Mouse (Mus musculus) liver, embryonic 16.5 days (tissue): Measurements from ENCODE around the gene Atp1a3. TPM values are rescaled to one million over a fixed set of nuclear protein-coding genes. Genes with fewer than 3 reads are reported as not detected.
"Not testable (repeated sequence)": the region's sequence is repeated elsewhere in the genome, so short reads cannot be mapped to it uniquely, and the experiment has no call there.

Source experiments
- ATAC-seq: fragments of 200-750 bp; cut with Nextera tagmentation; 2 replicates; pipeline ENCODE4 v1.8.0; 2017; ENCODE audit warnings: low read depth, mild to moderate bottlenecking, moderate number of reproducible peaks, moderate library complexity
- H3K27ac ChIP-seq: fragments of 300-500 bp; sonication (generic); 2 replicates; pipeline ENCODE4 v1.5.1; 2014; ENCODE audit warnings: mild to moderate bottlenecking, low read length
- H3K27me3 ChIP-seq: fragments of 300-500 bp; sonication (generic); 2 replicates; pipeline ENCODE4 v1.6.1; 2014; ENCODE audit warnings: low read depth, low read length, mixed read lengths; ENCODE audit not compliant: control insufficient read depth, insufficient read depth
- H3K36me3 ChIP-seq: fragments of 300-500 bp; sonication (generic); 2 replicates; pipeline ENCODE4 v1.6.1; 2014; ENCODE audit warnings: mild to moderate bottlenecking; ENCODE audit not compliant: control insufficient read depth, insufficient read depth
- H3K4me1 ChIP-seq: fragments of 300-500 bp; sonication (generic); 2 replicates; pipeline ENCODE4 v1.6.1; 2014; ENCODE audit warnings: low read depth, low read length, mixed read lengths; ENCODE audit not compliant: control insufficient read depth
- H3K4me2 ChIP-seq: fragments of 300-500 bp; sonication (generic); 2 replicates; pipeline ENCODE4 v1.6.1; 2014; ENCODE audit warnings: low read depth, low read length, mixed read lengths
- H3K4me3 ChIP-seq: fragments of 300-500 bp; sonication (generic); 2 replicates; pipeline ENCODE4 v1.5.1; 2014; ENCODE audit warnings: low read depth, mild to moderate bottlenecking, low read length
- H3K9ac ChIP-seq: fragments of 300-500 bp; sonication (generic); 2 replicates; pipeline ENCODE4 v1.6.1; 2014; ENCODE audit warnings: low read depth, low read length
- H3K9me3 ChIP-seq: fragments of 300-500 bp; sonication (generic); replicated peaks from 2 replicates; pipeline ENCODE4 v1.6.1; 2016; ENCODE audit warnings: low read length; ENCODE audit not compliant: control insufficient read depth
- WGBS: fragments of 180-500 bp; shearing (Covaris S2); extraction: QIAGEN DNeasy Blood & Tissue Kit; methylation state at CpG from one replicate; pipeline ENCODE4 v1.1.7; 2014; ENCODE audit not compliant: insufficient replicate concordance; 5-methylcytosine and 5-hydroxymethylcytosine counted together
- polyA plus RNA-seq: library from polyadenylated mRNA; unstranded; fragments of >200 nt; fragmentation: Nextera tagmentation; extraction: Ambion mirVana; gene quantifications from 2 replicates; pipeline ENCODE4 v1.2.1, GENCODE M21; 2015

Gene Atp1a3
- 0.95 and 1.1 TPM in 2 replicates for polyA plus RNA-seq

DNA sequence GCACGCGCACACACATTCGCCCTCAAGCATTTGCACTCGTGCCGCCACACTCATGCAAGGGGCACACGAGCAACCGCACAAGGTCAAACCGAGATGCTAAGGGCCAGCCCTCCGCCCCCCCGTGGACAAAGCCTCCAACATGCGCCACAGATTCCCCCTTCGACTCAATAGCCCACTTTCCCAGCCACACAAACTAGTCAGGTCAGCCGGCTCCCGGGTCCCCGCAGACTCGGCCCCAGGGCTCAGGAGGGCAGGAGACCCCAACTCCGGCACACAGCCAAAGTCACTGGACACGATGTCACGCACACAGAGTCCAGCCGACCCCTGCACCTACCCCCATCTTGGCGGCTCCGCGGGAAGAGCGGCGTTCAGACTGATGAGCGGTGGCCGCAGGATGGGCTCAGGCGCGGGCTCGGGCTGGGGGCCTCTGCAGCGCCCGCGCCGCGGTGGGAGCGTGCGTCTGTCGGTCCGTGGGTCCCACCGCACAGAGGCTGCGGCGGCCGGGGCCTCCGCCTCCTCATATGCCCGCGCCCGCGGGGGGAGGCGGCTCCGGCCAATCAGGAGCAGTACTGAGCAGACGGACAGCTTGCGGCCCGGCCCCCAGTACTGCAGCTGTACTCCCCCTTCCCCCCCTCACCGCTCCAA lies at the start of gene Atp1a3:
Atp1a3 (minus strand) TSS at position 538 of the 645 bp plus-strand sequence.
- Histone ChIP-seq H3K27ac (no peak within 1 kb of the TSS), H3K9ac (no peak within 1 kb of the TSS), H3K4me1 (no peaks in the 10 kb centered on the region; the same call in 1 of the 2 replicates), H3K36me3 (no peaks in the 10 kb centered on the region), H3K27me3 (peaks cover 63% of the 10 kb centered on the region), H3K4me3 (peak within 1 kb of the TSS; percentile 39), H3K9me3 (no peaks in the 10 kb centered on the region), H3K4me2 (peak within 1 kb of the TSS; percentile 41; the same call in 1 of the 2 replicates)
- no peak; the same call in 1 of the 2 replicates for ATAC-seq
- WGBS, result 4% methylated on average over 49 of the region's 54 CpGs

DNA sequence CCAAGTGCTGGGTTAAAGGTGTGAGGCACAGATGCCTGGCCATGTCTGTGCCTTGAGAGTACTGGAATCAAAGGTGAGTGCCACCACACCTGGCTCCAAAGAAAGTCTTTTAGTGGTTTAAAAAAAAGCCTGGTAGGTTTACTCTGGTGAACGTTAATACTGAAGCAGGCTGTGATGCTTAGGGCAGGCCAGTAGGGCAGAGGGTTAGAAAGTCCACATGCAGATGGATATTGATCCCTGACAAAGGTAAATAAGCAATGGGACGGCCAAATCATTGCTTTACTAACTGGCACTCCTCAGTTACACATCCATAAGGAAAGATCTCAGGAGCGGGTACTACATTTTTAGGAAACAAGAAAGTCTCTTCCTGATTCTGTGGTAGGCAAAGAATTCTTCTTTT lies 46.8 kb upstream of the Atp1a3 start:
- Histone ChIP-seq H3K9ac (no peak overlapping the region), H3K27me3 (no peaks in the 10 kb centered on the region), H3K4me2 (peak overlapping the region; percentile 15; the same call in 1 of the 2 replicates), H3K27ac (peak overlapping the region; percentile 78), H3K4me1 (no peaks in the 10 kb centered on the region), H3K4me3 (no peak overlapping the region), H3K9me3 (no peaks in the 10 kb centered on the region), H3K36me3 (no peaks in the 10 kb centered on the region)
- peak; percentile 79 for ATAC-seq
- WGBS, result 49% methylated on average over 3 of the region's 3 CpGs

DNA sequence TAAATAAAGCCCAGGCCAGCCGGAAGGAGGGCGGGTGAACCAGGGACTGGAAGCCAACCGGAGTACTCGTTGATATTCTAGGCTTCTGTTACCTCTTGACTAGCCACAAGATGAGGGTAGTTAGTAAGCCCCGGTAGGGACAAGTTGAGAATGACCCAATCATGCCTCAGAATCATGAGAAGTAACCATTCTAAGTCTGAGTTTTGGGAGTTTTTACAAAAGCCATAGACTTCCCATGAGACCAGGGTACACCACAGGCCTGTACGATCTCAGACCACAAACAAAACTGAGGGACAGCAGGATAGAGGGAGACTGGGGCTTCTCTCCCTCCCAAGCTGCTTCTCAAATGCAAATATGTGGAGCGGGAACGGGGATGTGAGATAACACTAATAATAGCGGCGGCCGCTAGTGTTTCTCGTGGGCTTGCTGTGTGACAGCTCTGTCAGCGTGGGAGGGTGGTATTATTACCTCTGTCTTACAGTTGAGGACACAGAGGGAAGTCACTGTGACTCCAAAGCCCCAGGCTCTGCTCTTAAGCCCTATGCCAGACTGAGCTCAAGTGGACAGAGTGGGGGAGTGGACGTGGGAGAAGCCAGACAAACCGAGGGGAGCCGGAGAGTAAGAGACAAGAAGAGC lies 43.7 kb upstream of the Atp1a3 start:
- ATAC-seq, result no peak
- Histone ChIP-seq H3K4me3 (no peak overlapping the region), H3K4me2 (no peak overlapping the region), H3K27ac (no peak overlapping the region), H3K9me3 (no peaks in the 10 kb centered on the region), H3K27me3 (no peaks in the 10 kb centered on the region), H3K36me3 (no peaks in the 10 kb centered on the region), H3K9ac (no peak overlapping the region), H3K4me1 (no peaks in the 10 kb centered on the region)
- WGBS, result 67% methylated on average over 16 of the region's 16 CpGs

DNA sequence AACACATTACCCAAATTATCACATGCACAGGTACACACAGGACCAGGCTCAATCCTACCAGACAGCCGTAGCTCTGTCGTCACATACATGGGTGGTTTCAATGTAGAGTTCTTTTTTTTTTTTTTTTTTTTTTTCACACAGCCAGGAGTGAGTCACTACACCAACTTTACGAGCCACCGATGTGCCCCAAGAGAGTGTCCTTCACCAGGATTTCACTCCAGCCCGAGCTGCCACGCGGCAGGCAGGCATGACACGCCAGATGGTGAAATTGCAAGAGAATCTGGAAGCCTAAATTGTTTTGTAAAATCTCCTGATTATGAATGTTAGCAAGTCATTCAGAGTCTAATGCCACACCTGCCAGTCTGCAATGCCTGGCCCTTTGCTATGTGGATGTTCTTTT lies 41.6 kb upstream of the Atp1a3 start:
- Histone ChIP-seq H3K9ac (no peak overlapping the region), H3K27ac (no peak overlapping the region), H3K36me3 (no peaks in the 10 kb centered on the region), H3K4me3 (no peak overlapping the region), H3K4me1 (no peaks in the 10 kb centered on the region), H3K27me3 (no peaks in the 10 kb centered on the region), H3K4me2 (no peak overlapping the region), H3K9me3 (no peaks in the 10 kb centered on the region)
- ATAC-seq, result no peak
- WGBS, result 74% methylated on average over 8 of the region's 8 CpGs

DNA sequence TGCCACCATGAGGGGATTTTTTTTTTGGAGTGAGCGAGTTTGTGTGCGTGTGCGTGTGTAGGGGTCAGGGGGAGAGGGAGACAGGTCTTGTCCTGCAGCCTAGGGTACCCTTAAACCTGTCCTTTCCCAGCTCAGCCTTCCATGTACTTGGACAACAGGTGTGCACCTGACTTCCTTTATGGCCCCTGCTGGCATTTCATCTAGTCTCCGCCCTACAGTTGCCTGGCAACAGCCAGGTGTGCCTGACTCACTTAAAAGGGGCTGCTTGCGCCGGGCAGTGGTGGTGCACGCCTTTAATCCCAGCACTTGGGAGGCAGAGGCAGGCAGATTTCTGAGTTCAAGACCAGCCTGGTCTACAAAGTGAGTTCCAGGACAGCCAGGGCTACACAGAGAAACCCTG lies 38.8 kb upstream of the Atp1a3 start:
- H3K4me1 ChIP-seq, H3K4me2 ChIP-seq, H3K9me3 ChIP-seq, H3K4me3 ChIP-seq, H3K27me3 ChIP-seq, H3K36me3 ChIP-seq, ATAC-seq, H3K27ac ChIP-seq, H3K9ac ChIP-seq: not testable (repeated sequence)
- WGBS, result 81% methylated on average over 7 of the region's 7 CpGs

DNA sequence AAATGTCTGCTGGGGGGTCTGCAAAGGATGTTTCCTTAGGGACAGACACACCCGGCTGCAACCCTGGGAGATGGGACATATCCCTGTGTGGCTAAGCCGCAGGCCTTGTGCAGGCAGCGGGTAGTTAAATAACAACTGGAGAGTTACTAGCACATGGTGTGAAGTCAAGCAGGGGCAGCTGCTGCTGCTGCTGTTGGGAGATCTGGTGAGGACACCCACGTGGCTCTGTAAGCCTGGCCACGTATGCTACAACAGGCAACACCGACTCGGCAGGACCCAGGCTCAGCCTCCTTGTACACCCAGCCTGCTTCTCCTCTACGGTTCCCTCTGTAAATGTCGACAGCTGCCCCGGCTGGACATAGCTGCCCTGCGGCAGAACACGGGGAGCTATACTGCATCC lies 36.2 kb upstream of the Atp1a3 start:
- WGBS, result 77% methylated on average over 12 of the region's 12 CpGs

DNA sequence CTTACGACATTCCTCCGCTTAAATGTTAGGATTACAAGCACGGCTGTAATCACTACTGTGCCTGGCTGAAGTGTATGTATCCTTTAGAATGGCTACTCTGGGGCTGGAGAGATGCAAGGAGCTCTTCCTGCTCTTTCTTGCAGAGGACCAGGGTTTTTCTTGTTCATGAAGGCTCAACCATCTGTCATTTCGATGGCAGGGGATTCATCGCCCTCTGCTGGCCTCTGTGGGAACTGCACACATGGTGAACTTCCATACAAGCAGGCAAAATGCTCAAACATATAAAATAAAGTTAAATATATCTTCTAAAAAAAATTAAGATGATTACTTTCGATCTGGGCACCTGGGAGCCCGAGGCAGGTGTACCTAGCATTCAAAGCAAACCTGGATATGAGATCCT lies 30.2 kb upstream of the Atp1a3 start:
- no peaks in the 10 kb centered on the region for H3K9me3 ChIP-seq
- H3K4me1 ChIP-seq, result no peaks in the 10 kb centered on the region
- no peaks in the 10 kb centered on the region for H3K36me3 ChIP-seq
- H3K4me2 ChIP-seq, result no peak overlapping the region
- H3K27me3 ChIP-seq, result no peaks in the 10 kb centered on the region
- ATAC-seq, result no peak
- H3K9ac ChIP-seq, result no peak overlapping the region
- H3K4me3 ChIP-seq, result no peak overlapping the region
- WGBS, result 41% methylated on average over 7 of the region's 7 CpGs
- no peak overlapping the region for H3K27ac ChIP-seq

More for the DNA sequence above, 36.2 kb upstream of the Atp1a3 start:
- H3K27me3 ChIP-seq, result no peaks in the 10 kb centered on the region
- H3K36me3 ChIP-seq, result no peaks in the 10 kb centered on the region
- H3K4me2 ChIP-seq, result no peak overlapping the region
- no peaks in the 10 kb centered on the region for H3K4me1 ChIP-seq
- H3K9ac ChIP-seq, result no peak overlapping the region
- no peak overlapping the region for H3K4me3 ChIP-seq
- no peak overlapping the region for H3K27ac ChIP-seq
- ATAC-seq, result no peak
- H3K9me3 ChIP-seq, result no peaks in the 10 kb centered on the region

DNA sequence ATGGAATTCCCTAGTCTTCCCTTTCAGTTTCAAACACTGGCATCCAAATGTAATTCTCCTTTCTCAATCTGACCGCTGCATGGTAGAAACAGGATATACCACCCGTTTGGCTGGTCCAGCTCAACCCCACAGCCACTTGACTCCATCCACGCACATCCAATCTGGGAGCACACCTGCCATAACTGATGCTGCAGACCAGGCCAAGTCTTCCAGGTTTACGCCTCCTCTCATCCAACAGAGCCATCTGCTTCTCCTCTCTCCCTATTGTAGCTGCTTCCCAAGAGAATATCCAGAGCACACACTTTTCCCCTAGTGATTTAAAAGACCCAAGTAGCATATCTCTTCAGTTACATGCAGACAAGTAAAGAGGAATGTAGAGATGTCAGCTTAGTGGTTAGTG lies 29.0 kb upstream of the Atp1a3 start:
- H3K27me3 ChIP-seq, result no peaks in the 10 kb centered on the region
- WGBS, result 67% methylated on average over 4 of the region's 4 CpGs

DNA sequence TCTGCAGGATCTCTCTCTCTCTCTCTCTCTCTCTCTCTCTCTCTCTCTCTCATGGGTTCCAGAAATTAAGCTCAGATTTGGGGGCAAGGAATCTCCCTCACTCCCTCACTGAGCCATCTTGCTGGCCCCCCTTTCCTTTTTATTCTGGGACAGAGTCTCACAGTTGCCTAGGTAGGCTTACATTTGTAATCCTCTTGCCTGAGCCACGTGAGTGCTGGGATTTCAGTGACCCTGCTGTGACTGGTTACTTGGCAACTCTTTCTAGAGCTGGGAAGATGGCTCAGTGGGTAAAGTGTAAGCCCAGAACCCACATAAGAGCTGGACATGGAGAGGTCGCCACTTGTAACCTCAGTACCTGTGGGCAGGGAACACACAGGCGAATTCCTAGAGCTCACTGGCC lies 25.8 kb upstream of the Atp1a3 start:
- Histone ChIP-seq H3K36me3 (no peaks in the 10 kb centered on the region), H3K4me1 (no peaks in the 10 kb centered on the region), H3K27me3 (no peaks in the 10 kb centered on the region), H3K27ac (no peak overlapping the region), H3K4me2 (no peak overlapping the region), H3K4me3 (no peak overlapping the region), H3K9me3 (no peaks in the 10 kb centered on the region), H3K9ac (no peak overlapping the region)
- WGBS, result 45% methylated on average over 3 of the region's 3 CpGs
- ATAC-seq, result no peak

More for the DNA sequence above, 29.0 kb upstream of the Atp1a3 start:
- H3K4me2 ChIP-seq, result no peak overlapping the region
- H3K4me3 ChIP-seq, result no peak overlapping the region
- H3K27ac ChIP-seq, result no peak overlapping the region
- no peak overlapping the region for H3K9ac ChIP-seq
- no peaks in the 10 kb centered on the region for H3K4me1 ChIP-seq
- H3K9me3 ChIP-seq, result no peaks in the 10 kb centered on the region
- H3K36me3 ChIP-seq, result no peaks in the 10 kb centered on the region
- ATAC-seq, result no peak
